Mouse (Mus musculus): Measurements from ENCODE around the gene Cpb2. TPM values are rescaled to one million over a fixed set of nuclear protein-coding genes. Genes with fewer than 3 reads are reported as not detected.

Gene Cpb2
- total RNA-seq, 2 experiments from 2014 or later = not detected

Small RNAs within 50 kb of the gene (microRNA-seq; reads per million reads assigned to microRNA genes)
- 0 reads per million in 2 experiments for gene Gm44482

Other genes with a start within 250 kb of the Cpb2 start
- 1 to 10 TPM; 1.8 to 2.1 TPM for gene Rubcnl, start 226.3 kb upstream of the Cpb2 start, total RNA-seq (2021)
- not detected for gene Lrrc63, start 111.4 kb upstream of the Cpb2 start, total RNA-seq (2021)
- gene Lcp1, start 111.2 kb upstream of the Cpb2 start, total RNA-seq (2021) = 1 to 10 TPM; 6.2 to 7.1 TPM
- gene Zc3h13, start 42.1 kb downstream of the Cpb2 start, total RNA-seq (2021) = 10 to 100 TPM; 55.2 to 56.4 TPM
- 1 to 10 TPM; 6.2 to 6.5 TPM for gene Siah3, start 213.7 kb downstream of the Cpb2 start, total RNA-seq (2021)

Measured in left cerebral cortex, adult 18-20 months (tissue).